Mouse (Mus musculus): ENCODE measurements at regions not wholly inside any gene's neighbourhood (a gene's known extent, or its start where the extent isn't known, plus 50 kb on each side); places are given as distances from the start of the nearest gene placed in this dataset.
A peak's percentile ranks its signal among the peaks of the same experiment; 100 is the strongest.

DNA sequence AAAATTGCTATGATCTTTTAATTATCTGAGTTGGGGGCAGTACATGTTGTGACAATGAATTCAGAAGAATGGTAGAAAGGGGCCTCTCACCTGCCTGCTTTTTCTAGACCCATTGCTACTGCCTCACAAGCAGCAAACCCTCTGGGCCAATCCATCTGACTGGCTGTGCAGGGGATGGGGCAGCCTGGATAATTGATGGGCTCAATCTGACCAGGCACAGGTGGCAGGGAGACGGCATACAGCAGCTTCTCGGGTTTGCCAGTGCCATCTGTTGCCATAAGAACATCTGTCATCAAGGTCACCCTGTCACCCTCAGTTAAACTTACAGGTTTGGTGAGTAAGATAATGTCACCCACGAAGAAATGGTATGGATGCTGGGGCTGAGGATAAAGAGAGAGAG is 189.9 kb upstream of the Gm12695 start:
- H3K36me3 ChIP-seq (ENCODE audit: control insufficient read depth, insufficient read depth, low read length), result no peaks in the 10 kb centered on the region
- no peak overlapping the region for H3K4me3 ChIP-seq (ENCODE audit: low read depth, low read length)
- no peaks in the 10 kb centered on the region for H3K27me3 ChIP-seq (ENCODE audit: control insufficient read depth, insufficient read depth, low read length)
- no peak for DNase-seq (ENCODE audit: low spot score)
- no peak overlapping the region for H3K27ac ChIP-seq (ENCODE audit: low read depth, low read length)
- ATAC-seq (replicated peaks; ENCODE audit: low FRiP score), result no peak
- H3K4me2 ChIP-seq (ENCODE audit: low read depth, low read length, severe bottlenecking), result no peak overlapping the region
- H3K4me1 ChIP-seq (replicated peaks; ENCODE audit: control insufficient read depth, insufficient read depth, low read length), result no peaks in the 10 kb centered on the region
- no peaks in the 10 kb centered on the region for H3K9me3 ChIP-seq (ENCODE audit: control insufficient read depth, low read length)
- H3K9ac ChIP-seq (ENCODE audit: low read length), result no peak overlapping the region
- 69% methylated on average over 3 of the region's 3 CpGs for WGBS

GRCm38 (mm10) chr4:96973804-96974203 is 188.8 kb upstream of the Gm12695 start:
- WGBS, result 65% methylated on average over 1 of the region's 1 CpGs

DNA sequence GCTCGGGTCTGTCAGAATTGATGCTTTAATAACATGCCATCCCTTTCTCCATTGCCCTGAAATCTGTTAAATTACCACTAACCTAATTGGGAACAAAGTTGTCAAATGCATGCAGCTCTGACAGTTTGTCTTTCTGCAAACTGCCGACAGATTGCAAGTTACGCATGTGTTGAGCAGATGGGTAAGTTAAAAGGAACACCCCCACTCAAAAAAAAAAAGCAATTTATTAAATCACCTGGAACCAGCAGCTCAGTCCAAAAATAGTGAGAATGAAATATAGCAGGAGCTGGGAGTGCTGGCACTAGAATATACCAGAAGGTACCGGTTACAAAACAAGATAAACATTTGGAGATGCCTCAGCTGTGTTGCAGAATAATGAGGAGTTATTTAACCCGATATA is 184.2 kb upstream of the Gm12695 start:
- DNase-seq (ENCODE audit: low spot score), result no peak
- peak; percentile 27; the same call in 1 of the 2 replicates for ATAC-seq (replicated peaks; ENCODE audit: low FRiP score)
- no peaks in the 10 kb centered on the region for H3K36me3 ChIP-seq (ENCODE audit: control insufficient read depth, insufficient read depth, low read length)
- H3K4me3 ChIP-seq (ENCODE audit: low read depth, low read length), result no peak overlapping the region
- no peaks in the 10 kb centered on the region for H3K4me1 ChIP-seq (replicated peaks; ENCODE audit: control insufficient read depth, insufficient read depth, low read length)
- H3K27me3 ChIP-seq (ENCODE audit: control insufficient read depth, insufficient read depth, low read length), result no peaks in the 10 kb centered on the region
- no peaks in the 10 kb centered on the region for H3K9me3 ChIP-seq (ENCODE audit: control insufficient read depth, low read length)
- no peak overlapping the region for H3K27ac ChIP-seq (ENCODE audit: low read depth, low read length)
- no peak overlapping the region for H3K4me2 ChIP-seq (ENCODE audit: low read depth, low read length, severe bottlenecking)
- no peak overlapping the region for H3K9ac ChIP-seq (ENCODE audit: low read length)
- 76% methylated on average over 5 of the region's 5 CpGs for WGBS

More at GRCm38 (mm10) chr4:96973804-96974203, 188.8 kb upstream of the Gm12695 start:
- ATAC-seq (replicated peaks; ENCODE audit: low FRiP score) (no peak), DNase-seq (ENCODE audit: low spot score) (no peak)
- H3K9me3 ChIP-seq (ENCODE audit: control insufficient read depth, low read length), result no peaks in the 10 kb centered on the region
- no peak overlapping the region for H3K9ac ChIP-seq (ENCODE audit: low read length)
- H3K4me2 ChIP-seq (ENCODE audit: low read depth, low read length, severe bottlenecking), result no peak overlapping the region
- no peaks in the 10 kb centered on the region for H3K27me3 ChIP-seq (ENCODE audit: control insufficient read depth, insufficient read depth, low read length)
- H3K4me3 ChIP-seq (ENCODE audit: low read depth, low read length), result no peak overlapping the region
- H3K27ac ChIP-seq (ENCODE audit: low read depth, low read length), result no peak overlapping the region
- H3K4me1 ChIP-seq (replicated peaks; ENCODE audit: control insufficient read depth, insufficient read depth, low read length), result no peaks in the 10 kb centered on the region
- H3K36me3 ChIP-seq (ENCODE audit: control insufficient read depth, insufficient read depth, low read length), result no peaks in the 10 kb centered on the region

GRCm38 (mm10) chr4:96968545-96969164 is 183.7 kb upstream of the Gm12695 start:
- H3K4me3 ChIP-seq (ENCODE audit: low read depth, low read length), result no peak overlapping the region
- 76% methylated on average over 10 of the region's 10 CpGs for whole genome bisulfite sequencing
- no peaks in the 10 kb centered on the region for H3K4me1 ChIP-seq (replicated peaks; ENCODE audit: control insufficient read depth, insufficient read depth, low read length)
- no peaks in the 10 kb centered on the region for H3K36me3 ChIP-seq (ENCODE audit: control insufficient read depth, insufficient read depth, low read length)
- ATAC-seq (replicated peaks; ENCODE audit: low FRiP score) (peak; percentile 66; the same call in 1 of the 2 replicates), DNase-seq (ENCODE audit: low spot score) (no peak)
- H3K27ac ChIP-seq (ENCODE audit: low read depth, low read length), result no peak overlapping the region
- no peaks in the 10 kb centered on the region for H3K27me3 ChIP-seq (ENCODE audit: control insufficient read depth, insufficient read depth, low read length)
- H3K9ac ChIP-seq (ENCODE audit: low read length), result no peak overlapping the region
- H3K9me3 ChIP-seq (ENCODE audit: control insufficient read depth, low read length), result no peaks in the 10 kb centered on the region
- H3K4me2 ChIP-seq (ENCODE audit: low read depth, low read length, severe bottlenecking), result no peak overlapping the region

Data from forebrain, embryonic 11.5 days (tissue).